Mouse (Mus musculus): Measurements from ENCODE around the gene Izumo4. TPM values are rescaled to one million over a fixed set of nuclear protein-coding genes. Genes with fewer than 3 reads are reported as not detected.

Izumo4 gene
- polyA plus RNA-seq, 2 experiments = 15.9 to 66.1 TPM

DNA sequence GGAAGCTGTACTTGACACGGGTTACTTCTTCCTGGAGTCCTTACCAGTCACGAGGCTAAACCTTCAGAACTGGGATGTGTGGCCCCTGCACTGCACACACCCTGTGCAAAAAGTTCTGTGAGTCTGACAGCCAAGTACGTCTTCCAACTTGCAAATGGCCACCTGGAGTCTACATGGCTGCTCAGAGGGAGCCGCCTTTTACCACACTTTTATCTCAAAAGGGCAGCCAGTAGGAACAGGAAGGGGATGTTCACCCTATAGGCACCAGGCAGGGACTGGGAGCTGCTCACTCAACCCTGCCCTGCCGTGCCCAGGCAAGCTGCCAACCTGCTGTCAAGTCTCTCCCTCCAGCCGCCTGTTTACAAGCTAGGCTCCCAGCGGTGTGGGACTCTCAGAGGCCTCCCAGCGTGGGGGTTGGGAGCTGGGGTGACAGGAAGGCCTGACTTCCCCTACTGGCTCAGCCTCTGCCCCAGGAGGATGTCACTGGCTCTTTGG lies 24.0 kb upstream of the Izumo4 start, which contains the start of gene Mknk2:
Mknk2 (minus strand) TSS at position 171 of the 495 bp plus-strand sequence.
- Histone ChIP-seq H3K9me3 (ENCODE audit: control insufficient read depth, low read length) (no peaks in the 10 kb centered on the region), H3K4me3 (replicated peaks; ENCODE audit: low read length) (peak within 1 kb of the TSS; percentile 97), H3K36me3 (ENCODE audit: control insufficient read depth, insufficient read depth, low read length) (peaks cover 12% of the 10 kb centered on the region; the same call in 1 of the 2 replicates), H3K27ac (replicated peaks; ENCODE audit: low read depth, low read length) (peak within 1 kb of the TSS; percentile 86), H3K9ac (ENCODE audit: low read depth, low read length, severe bottlenecking) (peak within 1 kb of the TSS; percentile 53), H3K4me2 (replicated peaks; ENCODE audit: low read depth, low read length, severe bottlenecking) (peak within 1 kb of the TSS; percentile 55), H3K27me3 (ENCODE audit: control insufficient read depth, insufficient read depth, low read length) (no peaks in the 10 kb centered on the region), H3K4me1 (ENCODE audit: control insufficient read depth, insufficient read depth, low read length) (peaks cover 48% of the 10 kb centered on the region)
- DNase-seq (ENCODE audit: low spot score) = peak; percentile 71
- TF ChIP-seq POLR2A (IDR thresholded peaks at IDR 0.05; ENCODE audit: borderline replicate concordance, extremely low read depth, insufficient read depth, insufficient read length) = no peak
- WGBS = 14% methylated on average over 8 of the region's 8 CpGs
- no peak for ATAC-seq (ENCODE audit: low FRiP score, low read depth)

DNA sequence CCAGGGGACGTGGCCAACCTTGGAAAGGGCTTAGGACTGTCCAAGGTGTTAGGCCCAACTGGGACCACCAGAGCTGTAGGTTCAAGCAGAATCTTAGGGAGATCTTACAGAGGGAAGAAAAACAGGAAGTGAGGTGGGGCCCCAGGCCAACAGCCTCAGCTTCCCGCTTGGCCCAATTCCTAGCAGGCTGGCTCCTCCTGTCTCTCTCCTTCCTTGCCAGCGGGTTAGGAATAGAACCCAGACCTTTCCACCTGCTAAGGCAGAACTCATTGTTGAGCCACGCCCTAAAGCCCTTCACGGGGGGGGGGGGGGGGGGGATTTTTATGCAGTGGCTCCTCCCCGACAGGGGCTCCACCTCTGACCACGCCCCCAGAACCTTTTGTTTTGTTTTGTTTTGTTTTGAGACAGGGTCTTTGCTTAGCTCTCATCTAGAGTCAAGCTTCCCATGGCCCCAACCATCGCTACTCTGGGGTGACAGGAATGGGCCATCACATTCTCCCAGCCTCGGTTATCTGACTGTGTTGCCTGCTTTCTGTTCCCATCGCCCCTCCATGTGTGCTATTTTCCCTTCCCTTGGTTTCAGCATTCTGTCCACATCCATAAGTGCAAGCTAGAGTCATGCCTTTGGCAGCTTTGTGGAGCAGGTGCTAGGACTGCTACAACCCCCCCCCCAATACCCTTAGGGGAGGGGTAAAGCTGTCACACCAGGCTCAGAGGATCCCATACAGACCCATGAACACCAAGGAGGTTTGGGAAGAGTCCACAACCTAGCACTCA lies 23.2 kb upstream of the Izumo4 start:
- WGBS = 62% methylated on average over 8 of the region's 10 CpGs
- DNase-seq (ENCODE audit: low spot score) (no peak), ATAC-seq (ENCODE audit: low FRiP score, low read depth) (no peak)
- H3K4me1 ChIP-seq (ENCODE audit: control insufficient read depth, insufficient read depth, low read length) = peaks cover 41% of the 10 kb centered on the region
- H3K36me3 ChIP-seq (ENCODE audit: control insufficient read depth, insufficient read depth, low read length) = peaks cover 11% of the 10 kb centered on the region; the same call in 1 of the 2 replicates
- H3K4me3 ChIP-seq (replicated peaks; ENCODE audit: low read length) = no peak overlapping the region
- H3K27me3 ChIP-seq (ENCODE audit: control insufficient read depth, insufficient read depth, low read length) = no peaks in the 10 kb centered on the region
- H3K9ac ChIP-seq (ENCODE audit: low read depth, low read length, severe bottlenecking) = no peak overlapping the region
- no peak for TF ChIP-seq POLR2A (IDR thresholded peaks at IDR 0.05; ENCODE audit: borderline replicate concordance, extremely low read depth, insufficient read depth, insufficient read length)
- peak overlapping the region; percentile 55; the same call in 1 of the 2 replicates for H3K4me2 ChIP-seq (replicated peaks; ENCODE audit: low read depth, low read length, severe bottlenecking)
- H3K27ac ChIP-seq (replicated peaks; ENCODE audit: low read depth, low read length) = peak overlapping the region; percentile 86
- no peaks in the 10 kb centered on the region for H3K9me3 ChIP-seq (ENCODE audit: control insufficient read depth, low read length)

DNA sequence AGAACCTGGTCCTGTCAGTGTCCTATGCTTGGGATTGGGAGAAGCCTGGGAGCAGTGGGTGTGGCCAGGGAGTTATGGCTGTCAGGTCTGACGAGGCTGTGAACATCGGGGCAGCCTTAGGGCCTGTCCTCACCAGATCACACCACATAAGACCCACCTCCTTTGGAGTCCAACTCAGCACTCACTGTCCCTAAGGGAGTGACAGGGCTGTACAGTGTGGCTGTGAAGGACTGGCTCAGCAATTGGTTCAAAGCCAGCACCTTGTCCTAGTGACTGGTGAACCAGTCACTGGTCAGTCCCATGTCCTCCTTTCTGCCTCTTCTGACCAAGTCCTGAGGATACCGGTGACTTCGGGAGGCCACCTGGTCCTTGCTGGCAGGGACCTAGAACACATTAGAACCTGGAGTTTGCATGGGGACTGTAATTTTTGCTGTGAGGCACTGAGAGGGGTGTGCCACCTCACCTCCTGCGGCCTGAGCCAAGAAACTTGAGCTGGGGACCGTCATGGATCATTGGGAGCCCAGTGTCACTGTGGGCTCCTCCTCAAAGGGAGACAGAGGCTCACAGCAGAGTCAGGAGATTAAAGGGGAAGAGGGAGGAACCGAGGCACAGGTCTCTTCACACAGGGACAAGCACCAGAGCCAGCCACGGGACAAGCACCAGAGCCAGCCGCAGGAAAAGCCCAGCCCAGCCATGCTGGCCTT lies 22.3 kb upstream of the Izumo4 start:
- Histone ChIP-seq H3K9ac (ENCODE audit: low read depth, low read length, severe bottlenecking) (0 out of 2 replicates have a peak overlapping the region, but pooled peaks have one; percentile 12), H3K4me2 (replicated peaks; ENCODE audit: low read depth, low read length, severe bottlenecking) (no peak overlapping the region), H3K27ac (replicated peaks; ENCODE audit: low read depth, low read length) (no peak overlapping the region), H3K9me3 (ENCODE audit: control insufficient read depth, low read length) (no peaks in the 10 kb centered on the region), H3K27me3 (ENCODE audit: control insufficient read depth, insufficient read depth, low read length) (no peaks in the 10 kb centered on the region), H3K4me3 (replicated peaks; ENCODE audit: low read length) (no peak overlapping the region), H3K4me1 (ENCODE audit: control insufficient read depth, insufficient read depth, low read length) (peaks cover 32% of the 10 kb centered on the region), H3K36me3 (ENCODE audit: control insufficient read depth, insufficient read depth, low read length) (peaks cover 13% of the 10 kb centered on the region)
- 53% methylated on average over 9 of the region's 9 CpGs for WGBS
- no peak for TF ChIP-seq POLR2A (IDR thresholded peaks at IDR 0.05; ENCODE audit: borderline replicate concordance, extremely low read depth, insufficient read depth, insufficient read length)
- no peak for ATAC-seq (ENCODE audit: low FRiP score, low read depth)
- no peak for DNase-seq (ENCODE audit: low spot score)

DNA sequence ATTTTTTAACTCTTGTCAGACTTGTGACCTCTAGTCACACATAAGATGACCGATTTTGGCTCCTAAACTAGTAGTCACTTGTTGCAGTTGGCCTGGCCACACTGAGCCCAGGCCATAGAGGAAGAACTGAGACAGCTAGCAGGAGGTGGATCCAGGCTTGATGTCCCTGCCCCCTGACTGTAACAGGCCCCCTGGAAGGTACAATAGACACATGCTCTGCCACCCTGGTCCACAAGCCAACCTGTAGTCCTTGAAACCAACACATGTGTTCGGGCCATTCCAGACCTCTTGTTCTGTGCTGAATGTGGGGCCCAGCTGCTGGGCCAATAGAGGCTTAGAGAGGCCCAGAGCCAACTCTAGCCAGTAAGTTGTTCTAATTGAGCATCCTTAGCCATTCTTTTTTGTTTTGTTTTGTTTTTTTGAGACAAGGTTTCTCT lies 21.7 kb upstream of the Izumo4 start:
- 80% methylated on average over 2 of the region's 2 CpGs for WGBS
- no peak for DNase-seq (ENCODE audit: low spot score)
- no peak for ATAC-seq (ENCODE audit: low FRiP score, low read depth)
- no peak overlapping the region for H3K27ac ChIP-seq (replicated peaks; ENCODE audit: low read depth, low read length)
- peaks cover 19% of the 10 kb centered on the region for H3K36me3 ChIP-seq (ENCODE audit: control insufficient read depth, insufficient read depth, low read length)
- no peaks in the 10 kb centered on the region for H3K9me3 ChIP-seq (ENCODE audit: control insufficient read depth, low read length)
- H3K4me1 ChIP-seq (ENCODE audit: control insufficient read depth, insufficient read depth, low read length) = peaks cover 29% of the 10 kb centered on the region
- 0 out of 2 replicates have a peak overlapping the region, but pooled peaks have one; percentile 12 for H3K9ac ChIP-seq (ENCODE audit: low read depth, low read length, severe bottlenecking)
- no peak overlapping the region for H3K4me2 ChIP-seq (replicated peaks; ENCODE audit: low read depth, low read length, severe bottlenecking)
- no peaks in the 10 kb centered on the region for H3K27me3 ChIP-seq (ENCODE audit: control insufficient read depth, insufficient read depth, low read length)
- TF ChIP-seq POLR2A (IDR thresholded peaks at IDR 0.05; ENCODE audit: borderline replicate concordance, extremely low read depth, insufficient read depth, insufficient read length) = no peak
- H3K4me3 ChIP-seq (replicated peaks; ENCODE audit: low read length) = no peak overlapping the region

GRCm38 (mm10) chr10:80682003-80682402 lies 20.0 kb upstream of the Izumo4 start:
- no peak for ATAC-seq (ENCODE audit: low FRiP score, low read depth)
- WGBS = 91% methylated on average over 6 of the region's 6 CpGs

More at GRCm38 (mm10) chr10:80682003-80682402, 20.0 kb upstream of the Izumo4 start:
- Histone ChIP-seq H3K9me3 (ENCODE audit: control insufficient read depth, low read length) (no peaks in the 10 kb centered on the region), H3K4me1 (ENCODE audit: control insufficient read depth, insufficient read depth, low read length) (peaks cover 27% of the 10 kb centered on the region), H3K27me3 (ENCODE audit: control insufficient read depth, insufficient read depth, low read length) (no peaks in the 10 kb centered on the region), H3K36me3 (ENCODE audit: control insufficient read depth, insufficient read depth, low read length) (peaks cover 36% of the 10 kb centered on the region), H3K27ac (replicated peaks; ENCODE audit: low read depth, low read length) (no peak overlapping the region), H3K4me2 (replicated peaks; ENCODE audit: low read depth, low read length, severe bottlenecking) (no peak overlapping the region), H3K4me3 (replicated peaks; ENCODE audit: low read length) (no peak overlapping the region), H3K9ac (ENCODE audit: low read depth, low read length, severe bottlenecking) (no peak overlapping the region)
- DNase-seq (ENCODE audit: low spot score) = no peak
- TF ChIP-seq POLR2A (IDR thresholded peaks at IDR 0.05; ENCODE audit: borderline replicate concordance, extremely low read depth, insufficient read depth, insufficient read length) = no peak
